Mouse (Mus musculus) lung, embryonic 16.5 days (tissue): ENCODE measurements around the gene Phykpl. TPM values are rescaled to one million over a fixed set of nuclear protein-coding genes. Genes with fewer than 3 reads are reported as not detected.

Experiments
- ATAC-seq: fragments of 200-750 bp; cut with Nextera tagmentation; 2 replicates; pipeline ENCODE4 v1.8.0; 2017; ENCODE audit warnings: low read depth, mild to moderate bottlenecking, moderate library complexity
- H3K27ac ChIP-seq: fragments of 300-500 bp; sonication (generic); 2 replicates; pipeline ENCODE4 v1.5.1; 2014; ENCODE audit warnings: mild to moderate bottlenecking, control low read depth, low read length
- H3K27me3 ChIP-seq: fragments of 300-500 bp; sonication (generic); 2 replicates; pipeline ENCODE4 v1.6.1; 2014; ENCODE audit warnings: low read depth, low read length, mixed read lengths; ENCODE audit not compliant: control insufficient read depth, insufficient read depth
- H3K36me3 ChIP-seq: fragments of 300-500 bp; sonication (generic); 2 replicates; pipeline ENCODE4 v1.6.1; 2014; ENCODE audit warnings: low read length; ENCODE audit not compliant: control insufficient read depth, insufficient read depth
- H3K4me1 ChIP-seq: fragments of 300-500 bp; sonication (generic); replicated peaks from 2 replicates; pipeline ENCODE4 v1.6.1; 2014; ENCODE audit warnings: low read length, mixed read lengths; ENCODE audit not compliant: control insufficient read depth, insufficient read depth
- H3K4me2 ChIP-seq: fragments of 300-500 bp; sonication (generic); 2 replicates; pipeline ENCODE4 v1.6.1; 2014; ENCODE audit warnings: low read depth, low read length, control low read depth
- H3K4me3 ChIP-seq: fragments of 300-500 bp; sonication (generic); 2 replicates; pipeline ENCODE4 v1.5.1; 2014; ENCODE audit warnings: mild to moderate bottlenecking, low read length, control low read depth
- H3K9ac ChIP-seq: fragments of 300-500 bp; sonication (generic); 2 replicates; pipeline ENCODE4 v1.6.1; 2014; ENCODE audit warnings: low read length, control low read depth
- H3K9me3 ChIP-seq: fragments of 300-500 bp; sonication (generic); 2 replicates; pipeline ENCODE4 v1.6.1; 2016; ENCODE audit warnings: low read length; ENCODE audit not compliant: control insufficient read depth
- WGBS: fragments of 180-500 bp; shearing (Covaris S2); extraction: QIAGEN DNeasy Blood & Tissue Kit; methylation state at CpG from one replicate; pipeline ENCODE4 v1.1.7; 2014; 5-methylcytosine and 5-hydroxymethylcytosine counted together
- polyA plus RNA-seq: library from polyadenylated mRNA; unstranded; fragments of >200 nt; fragmentation: Nextera tagmentation; extraction: Ambion mirVana; gene quantifications from 2 replicates; pipeline ENCODE4 v1.2.1, GENCODE M21; 2015

Phykpl gene
- polyA plus RNA-seq: 17.6 and 18.9 TPM in 2 replicates

- Histone ChIP-seq H3K27ac (peak within 1 kb of the TSS; percentile 96), H3K4me2 (peak within 1 kb of the TSS; percentile 71), H3K9me3 (no peaks in the 10 kb centered on the region), H3K9ac (peak within 1 kb of the TSS; percentile 90), H3K4me3 (peak within 1 kb of the TSS; percentile 75), H3K36me3 (peaks cover 26% of the 10 kb centered on the region), H3K4me1 (peaks cover 17% of the 10 kb centered on the region), H3K27me3 (no peaks in the 10 kb centered on the region)
- peak; percentile 97 for ATAC-seq
- under 1% methylated on average over 58 of the region's 59 CpGs for WGBS
Measured at GRCm38 (mm10) chr11:51584431-51585248, at the start of gene Phykpl. Gene Phykpl, plus strand, starts transcription at chr11:51584757.

GRCm38 (mm10) chr11:51538388-51538787, 46.2 kb upstream of the Phykpl start:
- no peaks in the 10 kb centered on the region for H3K36me3 ChIP-seq
- H3K27me3 ChIP-seq: no peaks in the 10 kb centered on the region
- H3K4me1 ChIP-seq: peaks cover under 1% of the 10 kb centered on the region; the same call in 1 of the 2 replicates
- H3K9me3 ChIP-seq: no peaks in the 10 kb centered on the region
- no peak for ATAC-seq
- H3K4me3 ChIP-seq: no peak overlapping the region
- H3K27ac ChIP-seq: no peak overlapping the region
- no peak overlapping the region for H3K9ac ChIP-seq
- no peak overlapping the region for H3K4me2 ChIP-seq
- 61% methylated on average over 7 of the region's 7 CpGs for WGBS

GRCm38 (mm10) chr11:51538919-51539758, 45.4 kb upstream of the Phykpl start:
- Histone ChIP-seq H3K9ac (no peak overlapping the region), H3K36me3 (no peaks in the 10 kb centered on the region), H3K27me3 (no peaks in the 10 kb centered on the region), H3K4me3 (no peak overlapping the region), H3K4me2 (no peak overlapping the region), H3K9me3 (no peaks in the 10 kb centered on the region), H3K27ac (no peak overlapping the region), H3K4me1 (no peaks in the 10 kb centered on the region)
- WGBS: 62% methylated on average over 13 of the region's 13 CpGs
- ATAC-seq: peak; percentile 13; the same call in 1 of the 2 replicates

- no peaks in the 10 kb centered on the region for H3K9me3 ChIP-seq
- no peaks in the 10 kb centered on the region for H3K4me1 ChIP-seq
- 6% methylated on average over 10 of the region's 10 CpGs for WGBS
- H3K4me3 ChIP-seq: no peak overlapping the region
- no peak overlapping the region for H3K9ac ChIP-seq
- no peak overlapping the region for H3K4me2 ChIP-seq
- peak; percentile 91 for ATAC-seq
- no peaks in the 10 kb centered on the region for H3K36me3 ChIP-seq
- H3K27ac ChIP-seq: no peak overlapping the region
- no peaks in the 10 kb centered on the region for H3K27me3 ChIP-seq
Measured at GRCm38 (mm10) chr11:51539759-51540282, 44.7 kb upstream of the Phykpl start.

- ATAC-seq: no peak
- no peaks in the 10 kb centered on the region for H3K27me3 ChIP-seq
- no peak overlapping the region for H3K27ac ChIP-seq
- WGBS: 56% methylated on average over 9 of the region's 9 CpGs
- no peak overlapping the region for H3K4me3 ChIP-seq
- H3K9ac ChIP-seq: no peak overlapping the region
- H3K9me3 ChIP-seq: no peaks in the 10 kb centered on the region
- H3K36me3 ChIP-seq: no peaks in the 10 kb centered on the region
- no peaks in the 10 kb centered on the region for H3K4me1 ChIP-seq
- H3K4me2 ChIP-seq: no peak overlapping the region
Measured at GRCm38 (mm10) chr11:51542424-51542823, 42.1 kb upstream of the Phykpl start.

GRCm38 (mm10) chr11:51543487-51544050, 41.0 kb upstream of the Phykpl start:
- no peak overlapping the region for H3K4me2 ChIP-seq
- H3K36me3 ChIP-seq: no peaks in the 10 kb centered on the region
- H3K4me1 ChIP-seq: no peaks in the 10 kb centered on the region
- H3K27ac ChIP-seq: no peak overlapping the region
- H3K9me3 ChIP-seq: no peaks in the 10 kb centered on the region
- H3K27me3 ChIP-seq: no peaks in the 10 kb centered on the region
- no peak overlapping the region for H3K9ac ChIP-seq
- ATAC-seq: no peak
- no peak overlapping the region for H3K4me3 ChIP-seq
- 44% methylated on average over 7 of the region's 7 CpGs for WGBS

- Histone ChIP-seq H3K4me3 (no peak overlapping the region), H3K9me3 (no peaks in the 10 kb centered on the region), H3K9ac (no peak overlapping the region), H3K36me3 (no peaks in the 10 kb centered on the region), H3K27ac (no peak overlapping the region), H3K27me3 (no peaks in the 10 kb centered on the region), H3K4me1 (no peaks in the 10 kb centered on the region), H3K4me2 (no peak overlapping the region)
- no peak for ATAC-seq
- WGBS: 52% methylated on average over 2 of the region's 2 CpGs
Measured at GRCm38 (mm10) chr11:51544413-51544812, 40.1 kb upstream of the Phykpl start.

- WGBS: 41% methylated on average over 4 of the region's 4 CpGs
- Histone ChIP-seq H3K4me2 (no peak overlapping the region), H3K36me3 (no peaks in the 10 kb centered on the region), H3K27ac (no peak overlapping the region), H3K9ac (no peak overlapping the region), H3K27me3 (no peaks in the 10 kb centered on the region), H3K4me1 (peaks cover 5% of the 10 kb centered on the region), H3K9me3 (no peaks in the 10 kb centered on the region), H3K4me3 (no peak overlapping the region)
- ATAC-seq: no peak
Measured at GRCm38 (mm10) chr11:51545811-51546210, 38.7 kb upstream of the Phykpl start.

GRCm38 (mm10) chr11:51551253-51551652, 33.3 kb upstream of the Phykpl start:
- Histone ChIP-seq H3K4me1 (peaks cover 13% of the 10 kb centered on the region), H3K27ac (peak overlapping the region; percentile 65), H3K4me2 (no peak overlapping the region), H3K36me3 (no peaks in the 10 kb centered on the region), H3K9me3 (no peaks in the 10 kb centered on the region), H3K9ac (peak overlapping the region; percentile 8; the same call in 1 of the 2 replicates), H3K4me3 (no peak overlapping the region), H3K27me3 (no peaks in the 10 kb centered on the region)
- peak; percentile 91 for ATAC-seq
- 23% methylated on average over 5 of the region's 5 CpGs for WGBS
